Mouse (Mus musculus) MEL (cell line): ENCODE measurements around the gene Creb5. TPM values are rescaled to one million over a fixed set of nuclear protein-coding genes. Genes with fewer than 3 reads are reported as not detected.

Experiments used
- DNase-seq: peaks from one replicate; pipeline ENCODE4 v3.0.0; 2011; ENCODE audit warnings: low read depth, low spot score
- H3K27ac ChIP-seq: 2 replicates; pipeline ENCODE4 v1.5.1; 2012; ENCODE audit warnings: low read depth, mild to moderate bottlenecking, control low read depth, low read length, moderate library complexity; ENCODE audit not compliant: control insufficient read depth
- H3K27me3 ChIP-seq, 2 experiments: fragments of 150-350 bp in 1 of 2; sonication (generic) in 1 of 2; 2 replicates each; pipeline ENCODE4 v1.6.1; 2012; ENCODE audit warnings: low read length in 2 of 2, mild to moderate bottlenecking in 2 of 2, improper control_type of control experiment in 1 of 2, moderate library complexity in 1 of 2; ENCODE audit not compliant: insufficient read depth in 2 of 2, control insufficient read depth in 1 of 2
- H3K36me3 ChIP-seq, 2 experiments: 2 replicates each; pipeline ENCODE4 v1.6.1; 2012 to 2014; ENCODE audit warnings: low read length in 2 of 2, improper control_type of control experiment in 1 of 2, inconsistent platforms in 1 of 2, mild to moderate bottlenecking in 1 of 2; ENCODE audit not compliant: insufficient read depth in 2 of 2, control insufficient read depth in 1 of 2
- H3K4me1 ChIP-seq, 2 experiments: fragments of 150-350 bp in 1 of 2; sonication (generic) in 1 of 2; 2 replicates each; pipeline ENCODE4 v1.6.1; 2012; ENCODE audit warnings: low read length in 2 of 2, improper control_type of control experiment in 1 of 2, mild to moderate bottlenecking in 1 of 2; ENCODE audit not compliant: insufficient read depth in 2 of 2, control insufficient read depth in 1 of 2
- H3K4me3 ChIP-seq, 2 experiments: fragments of 150-350 bp in 1 of 2; sonication (generic) in 1 of 2; 2 replicates each; pipeline ENCODE4 v1.5.1; 2012; ENCODE audit warnings: low read depth in 2 of 2, low read length in 2 of 2, mild to moderate bottlenecking in 2 of 2, moderate library complexity in 2 of 2, control low read depth in 1 of 2, improper control_type of control experiment in 1 of 2; ENCODE audit not compliant: control insufficient read depth in 1 of 2, insufficient read depth in 1 of 2
- H3K79me2 ChIP-seq: 2 replicates; pipeline ENCODE4 v1.6.1; 2012; ENCODE audit warnings: mild to moderate bottlenecking, low read length, moderate library complexity; ENCODE audit not compliant: control insufficient read depth, poor library complexity, insufficient read depth
- H3K9ac ChIP-seq: 2 replicates; pipeline ENCODE4 v1.6.1; 2012; ENCODE audit warnings: low read depth, mild to moderate bottlenecking, control low read depth, low read length, moderate library complexity; ENCODE audit not compliant: control insufficient read depth, poor library complexity, severe bottlenecking
- H3K9me3 ChIP-seq: fragments of 150-350 bp; sonication (generic); replicated peaks from 2 replicates; pipeline ENCODE4 v1.6.1; 2012; ENCODE audit warnings: mild to moderate bottlenecking, low read length, improper control_type of control experiment, moderate library complexity; ENCODE audit not compliant: insufficient read depth
- BHLHE40 ChIP-seq: IDR thresholded peaks from 2 replicates; pipeline ENCODE4 v1.6.1; 2012; ENCODE audit warnings: low read depth, mild to moderate bottlenecking, inconsistent platforms, low read length, improper control_type of control experiment, borderline replicate concordance
- CHD1 ChIP-seq: IDR thresholded peaks from 2 replicates; pipeline ENCODE4 v1.6.1; 2012; ENCODE audit warnings: low read depth, mild to moderate bottlenecking, inconsistent platforms, low read length, improper control_type of control experiment
- CHD2 ChIP-seq: IDR thresholded peaks from 2 replicates; pipeline ENCODE4 v1.6.1; 2011; ENCODE audit warnings: low read length, improper control_type of control experiment
- E2F4 ChIP-seq: IDR thresholded peaks from 2 replicates; pipeline ENCODE4 v1.6.1; 2011; ENCODE audit warnings: low read depth, low read length, improper control_type of control experiment, borderline replicate concordance
- EP300 ChIP-seq, 2 experiments: IDR thresholded peaks; 2 replicates each; pipeline ENCODE4 v1.6.1; 2011; ENCODE audit warnings: improper control_type of control experiment in 2 of 2, low read length in 2 of 2, low read depth in 1 of 2, mild to moderate bottlenecking in 1 of 2
- ETS1 ChIP-seq: IDR thresholded peaks from 2 replicates; pipeline ENCODE4 v1.6.1; 2012; ENCODE audit warnings: low read depth, mild to moderate bottlenecking, inconsistent platforms, low read length, improper control_type of control experiment, moderate library complexity
- GABPA ChIP-seq: IDR thresholded peaks from 2 replicates; pipeline ENCODE4 v1.6.1; 2012; ENCODE audit warnings: low read depth, mild to moderate bottlenecking, inconsistent platforms, low read length, improper control_type of control experiment, moderate library complexity
- JUND ChIP-seq: IDR thresholded peaks from 2 replicates; pipeline ENCODE4 v1.6.1; 2011; ENCODE audit warnings: low read depth, mild to moderate bottlenecking, improper control_type of control experiment, low read length
- MAFK ChIP-seq: IDR thresholded peaks from 2 replicates; pipeline ENCODE4 v1.6.1; 2011; ENCODE audit warnings: low read depth, mild to moderate bottlenecking, low read length, improper control_type of control experiment, borderline replicate concordance
- MAX ChIP-seq: IDR thresholded peaks from 2 replicates; pipeline ENCODE4 v1.6.1; 2011; ENCODE audit warnings: low read length, improper control_type of control experiment
- MAZ ChIP-seq: IDR thresholded peaks from 2 replicates; pipeline ENCODE4 v1.6.1; 2012; ENCODE audit warnings: low read depth, mild to moderate bottlenecking, inconsistent platforms, low read length, improper control_type of control experiment
- MEF2A ChIP-seq: IDR thresholded peaks from 2 replicates; pipeline ENCODE4 v1.6.1; 2014; ENCODE audit warnings: low read depth, mild to moderate bottlenecking, inconsistent platforms, low read length, improper control_type of control experiment; ENCODE audit not compliant: poor library complexity, insufficient replicate concordance, severe bottlenecking; ENCODE audit errors: extremely low read depth
- MYB ChIP-seq: IDR thresholded peaks from 2 replicates; pipeline ENCODE4 v1.6.1; 2011; ENCODE audit warnings: mild to moderate bottlenecking, low read depth, low read length, improper control_type of control experiment
- MYC ChIP-seq: IDR thresholded peaks from 2 replicates; pipeline ENCODE4 v1.6.1; 2011; ENCODE audit warnings: low read depth, mild to moderate bottlenecking, low read length, improper control_type of control experiment, moderate library complexity
- NRF1 ChIP-seq: IDR thresholded peaks from 2 replicates; pipeline ENCODE4 v1.6.1; 2014; ENCODE audit warnings: low read depth, mild to moderate bottlenecking, inconsistent platforms, low read length, improper control_type of control experiment, moderate library complexity; ENCODE audit not compliant: poor library complexity, insufficient read depth, severe bottlenecking
- POLR2AphosphoS2 ChIP-seq: IDR thresholded peaks from 2 replicates; pipeline ENCODE4 v1.6.1; 2011; ENCODE audit warnings: low read length, improper control_type of control experiment
- SIN3A ChIP-seq: IDR thresholded peaks from 2 replicates; pipeline ENCODE4 v1.6.1; 2012; ENCODE audit warnings: low read length, improper control_type of control experiment, inconsistent platforms
- SMC3 ChIP-seq: IDR thresholded peaks from 2 replicates; pipeline ENCODE4 v1.6.1; 2011; ENCODE audit warnings: low read depth, low read length, improper control_type of control experiment
- TAL1 ChIP-seq: IDR thresholded peaks from 2 replicates; pipeline ENCODE4 v1.6.1; 2012; ENCODE audit warnings: mild to moderate bottlenecking, inconsistent platforms, low read length, moderate library complexity, mixed read lengths
- TBP ChIP-seq: IDR thresholded peaks from 2 replicates; pipeline ENCODE4 v1.8.0; 2011; ENCODE audit warnings: low read depth, low read length, improper control_type of control experiment
- USF2 ChIP-seq, 2 experiments: IDR thresholded peaks; 2 replicates each; pipeline ENCODE4 v1.6.1; 2011 to 2012; ENCODE audit warnings: improper control_type of control experiment in 2 of 2, low read length in 2 of 2, borderline replicate concordance in 1 of 2, inconsistent platforms in 1 of 2, low read depth in 1 of 2, mild to moderate bottlenecking in 1 of 2; ENCODE audit not compliant: insufficient read depth in 1 of 2
- ZKSCAN1 ChIP-seq: IDR thresholded peaks from 2 replicates; pipeline ENCODE4 v1.6.1; 2012; ENCODE audit warnings: low read depth, mild to moderate bottlenecking, inconsistent platforms, low read length, improper control_type of control experiment, moderate library complexity
- ZNF384 ChIP-seq: IDR thresholded peaks from 2 replicates; pipeline ENCODE4 v1.6.1; 2012; ENCODE audit warnings: low read depth, mild to moderate bottlenecking, inconsistent platforms, low read length, improper control_type of control experiment
- polyA plus RNA-seq, 2 experiments: library from polyadenylated mRNA; stranded (reverse) in 1 of 2; unstranded in 1 of 2; fragments of >175 nt in 1 of 2; fragments of >200 nt in 1 of 2; gene quantifications; 2 replicates each; pipeline versions ENCODE4 v1.2.1 to v1.2.4; 2012; ENCODE audit warnings: low replicate concordance in 2 of 2, low read depth in 1 of 2; ENCODE audit not compliant: insufficient read length in 2 of 2, insufficient read depth in 1 of 2, missing spikeins in 1 of 2
- total RNA-seq: library from RNA; depleted of rRNA; stranded (reverse); fragments of 300-350 nt; gene quantifications from 2 replicates; pipeline ENCODE4 v1.2.3, GENCODE M21; 2012

The Creb5 gene
- total and polyA plus RNA-seq, 3 experiments, result not detected

DNA sequence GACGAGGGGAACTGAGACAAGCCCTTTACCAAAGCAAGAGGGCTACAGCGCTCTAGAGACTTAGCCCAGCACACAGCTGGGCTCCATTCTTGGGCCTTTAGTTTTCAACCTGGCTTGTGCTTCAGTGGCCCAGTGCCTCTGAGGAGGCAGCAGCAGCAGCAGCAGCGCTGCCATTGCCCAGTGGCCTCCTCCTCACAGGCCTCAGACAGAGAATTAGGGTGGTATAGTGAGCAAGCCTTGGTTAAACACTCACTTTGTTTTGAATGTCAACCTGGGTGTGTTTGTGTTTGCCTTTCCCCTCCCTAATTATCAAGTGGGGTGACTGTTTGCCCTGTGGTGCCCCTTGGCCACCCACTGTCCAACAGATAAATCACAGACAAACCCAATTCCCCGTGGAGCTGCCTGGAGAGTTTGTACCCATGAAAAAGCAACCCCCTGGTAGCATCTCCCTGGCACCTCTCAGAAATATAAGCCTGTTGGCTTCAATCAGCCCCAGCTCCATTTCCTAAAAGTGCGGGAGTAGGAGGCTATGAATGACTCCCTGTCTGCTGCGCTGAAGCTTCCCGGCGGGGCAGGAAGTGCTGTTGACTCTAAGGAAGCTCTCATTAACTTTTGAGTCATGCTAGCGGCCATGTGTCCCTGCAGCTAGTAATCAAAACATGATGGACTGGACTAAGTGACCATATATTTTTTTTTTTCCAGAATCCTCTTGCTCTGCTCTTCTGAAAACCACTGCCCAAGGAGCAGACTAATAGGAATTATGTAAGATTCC is 328.6 kb downstream of the Creb5 start:
- H3K9me3 ChIP-seq, result no peaks in the 10 kb centered on the region
- H3K36me3 ChIP-seq, result no peaks in the 10 kb centered on the region
- no peaks in the 10 kb centered on the region for H3K79me2 ChIP-seq
- no peaks in the 10 kb centered on the region for H3K4me1 ChIP-seq
- H3K27me3 ChIP-seq, result no peaks in the 10 kb centered on the region
- no peak overlapping the region for H3K27ac ChIP-seq
- TF ChIP-seq ETS1 (no peak), MEF2A (no peak), SIN3A (no peak), ZKSCAN1 (no peak), E2F4 (no peak), TBP (no peak), MAZ (no peak), TAL1 (no peak), NRF1 (no peak), BHLHE40 (no peak)
- no peak overlapping the region for H3K9ac ChIP-seq
- DNase-seq, result no peak
- H3K4me3 ChIP-seq, result no peak overlapping the region

DNA sequence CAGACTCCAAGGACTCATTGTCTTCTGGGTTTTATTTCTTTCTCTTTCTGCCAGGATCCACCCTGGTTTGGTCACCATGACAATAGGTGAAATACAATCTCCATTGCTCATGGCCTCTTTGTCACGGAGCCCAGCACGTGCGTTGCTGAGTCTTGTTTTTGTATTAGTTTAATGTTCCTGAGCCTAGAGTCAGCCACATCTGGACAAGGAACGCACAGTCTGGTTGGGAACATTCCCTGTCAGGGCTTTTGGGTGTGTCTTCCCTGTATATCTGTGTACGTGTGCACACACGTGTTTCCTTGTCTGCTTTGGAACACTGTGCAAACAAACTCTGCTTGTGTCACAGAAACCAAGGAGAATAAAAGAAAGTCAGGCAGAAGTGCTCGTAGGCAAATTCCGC is 331.1 kb downstream of the Creb5 start:
- Histone ChIP-seq H3K79me2 (no peaks in the 10 kb centered on the region), H3K9me3 (no peaks in the 10 kb centered on the region), H3K36me3 (no peaks in the 10 kb centered on the region), H3K9ac (no peak overlapping the region), H3K27me3 (no peaks in the 10 kb centered on the region), H3K4me3 (no peak overlapping the region), H3K4me1 (no peaks in the 10 kb centered on the region), H3K27ac (no peak overlapping the region)
- DNase-seq, result no peak
- no peak for TF ChIP-seq GABPA

DNA sequence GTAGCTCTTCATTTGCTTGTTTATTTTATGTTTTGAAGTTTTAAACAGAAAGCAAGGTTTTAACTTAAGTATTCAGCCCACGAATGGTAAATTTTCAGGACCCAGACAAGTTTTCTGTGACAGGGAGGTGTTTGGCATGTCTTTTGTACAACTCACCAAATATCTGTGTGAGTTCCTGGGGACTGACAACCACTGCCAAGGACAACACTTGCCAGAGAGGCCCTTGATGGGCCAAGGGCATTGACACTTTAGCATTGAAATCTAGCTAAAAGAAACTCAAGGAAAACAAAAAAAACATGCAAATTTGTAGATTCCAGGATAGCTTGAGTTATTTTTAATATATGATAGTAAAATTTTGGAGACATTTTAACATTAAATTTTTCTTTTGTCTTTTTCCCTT is 332.6 kb downstream of the Creb5 start:
- H3K79me2 ChIP-seq, result no peaks in the 10 kb centered on the region
- TF ChIP-seq MAZ, result no peak
- TF ChIP-seq MYB, result no peak
- TF ChIP-seq USF2 (IDR thresholded peaks at IDR 0.05; ENCODE audit: borderline replicate concordance in 1 of 2, insufficient read depth in 1 of 2, low read depth in 1 of 2, low read length in 2 of 2), result no peak
- TF ChIP-seq CHD2, result no peak
- no peak for TF ChIP-seq POLR2AphosphoS2
- TF ChIP-seq ZNF384, result no peak
- TF ChIP-seq MAX, result no peak
- TF ChIP-seq CHD1, result no peak
- TF ChIP-seq EP300 (IDR thresholded peaks at IDR 0.05; ENCODE audit: low read depth in 1 of 2, low read length in 2 of 2), result no peak
- no peak for TF ChIP-seq TAL1
- TF ChIP-seq ZKSCAN1, result no peak
- TF ChIP-seq GABPA, result no peak
- no peak for TF ChIP-seq MAFK
- TF ChIP-seq MYC, result no peak
- no peak for TF ChIP-seq JUND
- TF ChIP-seq SMC3, result no peak
- TF ChIP-seq, all 39 proteins: peak for 0
- H3K4me3 ChIP-seq, result no peak overlapping the region
- H3K36me3 ChIP-seq, result no peaks in the 10 kb centered on the region
- no peak for DNase-seq
- no peaks in the 10 kb centered on the region for H3K4me1 ChIP-seq
- no peak overlapping the region for H3K9ac ChIP-seq
- no peaks in the 10 kb centered on the region for H3K9me3 ChIP-seq
- no peaks in the 10 kb centered on the region for H3K27me3 ChIP-seq
- no peak overlapping the region for H3K27ac ChIP-seq
